Mouse (Mus musculus) T-helper 1 cell (primary cell): ENCODE measurements around the gene Megf11.

Experiments used
- in situ Hi-C: fragments of 300-600 bp; cut with MboI, MseI; formaldehyde crosslinking; loops from one replicate; pipeline ENCODE4 v1.15.1; 2025; ENCODE audit warnings: high pct_unique_total_duplicates

Gene Megf11

GRCm38 (mm10) chr9:64565915-64566314 lies 180.5 kb downstream of the Megf11 start:
- in situ Hi-C loops = no loop called here

- in situ Hi-C loops = no loop called here
These were observed 180.9 kb downstream of the Megf11 start for GRCm38 (mm10) chr9:64566376-64566775.

- in situ Hi-C loops = no loop called here
These were observed 182.1 kb downstream of the Megf11 start for GRCm38 (mm10) chr9:64567482-64567881.

GRCm38 (mm10) chr9:64568467-64569260 lies 183.2 kb downstream of the Megf11 start:
- in situ Hi-C loops = no loop called here

- in situ Hi-C loops = no loop called here
These were observed 185.0 kb downstream of the Megf11 start for GRCm38 (mm10) chr9:64570448-64570847.

GRCm38 (mm10) chr9:64571091-64571490 lies 185.7 kb downstream of the Megf11 start:
- in situ Hi-C loops = no loop called here

GRCm38 (mm10) chr9:64572629-64573190 lies 187.3 kb downstream of the Megf11 start:
- in situ Hi-C loops = no loop called here

- in situ Hi-C loops = no loop called here
These were observed 190.2 kb downstream of the Megf11 start for GRCm38 (mm10) chr9:64575658-64576057.

- in situ Hi-C loops = no loop called here
These were observed 190.9 kb downstream of the Megf11 start for GRCm38 (mm10) chr9:64576143-64576878.

- in situ Hi-C loops = no loop called here
These were observed 191.7 kb downstream of the Megf11 start for GRCm38 (mm10) chr9:64577156-64577555.

- in situ Hi-C loops = no loop called here
These were observed 192.6 kb downstream of the Megf11 start for GRCm38 (mm10) chr9:64578014-64578413.

GRCm38 (mm10) chr9:64579306-64579705 lies 193.9 kb downstream of the Megf11 start:
- in situ Hi-C loops = no loop called here

GRCm38 (mm10) chr9:64586292-64586691 lies 200.9 kb downstream of the Megf11 start:
- in situ Hi-C loops = no loop called here

- in situ Hi-C loops = no loop called here
These were observed 202.6 kb downstream of the Megf11 start for GRCm38 (mm10) chr9:64587991-64588390.

- in situ Hi-C loops = no loop called here
These were observed 205.2 kb downstream of the Megf11 start for GRCm38 (mm10) chr9:64590634-64591041.

- in situ Hi-C loops = no loop called here
These were observed 206.0 kb downstream of the Megf11 start for GRCm38 (mm10) chr9:64591436-64591835.

- in situ Hi-C loops = no loop called here
These were observed 209.0 kb downstream of the Megf11 start for GRCm38 (mm10) chr9:64594442-64594841.

- in situ Hi-C loops = no loop called here
These were observed 213.0 kb downstream of the Megf11 start for GRCm38 (mm10) chr9:64598427-64598826.

- in situ Hi-C loops = no loop called here
These were observed 215.3 kb downstream of the Megf11 start for GRCm38 (mm10) chr9:64600731-64601130.

- in situ Hi-C loops = no loop called here
These were observed 217.5 kb downstream of the Megf11 start for GRCm38 (mm10) chr9:64602895-64603294.

- in situ Hi-C loops = no loop called here
These were observed 218.8 kb downstream of the Megf11 start for GRCm38 (mm10) chr9:64604217-64604711.

- in situ Hi-C loops = no loop called here
These were observed 219.8 kb downstream of the Megf11 start for GRCm38 (mm10) chr9:64605077-64605714.
